Mouse (Mus musculus) NIH3T3 (cell line): ENCODE data around the gene Ccdc162.

Experiments used
- DNase-seq: peaks from one replicate; pipeline ENCODE4 v3.0.0-alpha.2; 2012; ENCODE audit warnings: low read depth

Ccdc162 gene

GRCm38 (mm10) chr10:41575451-41576327, 140.7 kb downstream of the Ccdc162 start:
- DNase-seq: peak; percentile 83

GRCm38 (mm10) chr10:41573190-41573589, 143.2 kb downstream of the Ccdc162 start:
- DNase-seq: no peak

GRCm38 (mm10) chr10:41572274-41572673, 144.2 kb downstream of the Ccdc162 start:
- DNase-seq: peak; percentile 64

GRCm38 (mm10) chr10:41571065-41571464, 145.4 kb downstream of the Ccdc162 start:
- DNase-seq: no peak

- DNase-seq: peak; percentile 94
Measured at GRCm38 (mm10) chr10:41568306-41568705, 148.1 kb downstream of the Ccdc162 start.

GRCm38 (mm10) chr10:41565141-41565540, 151.3 kb downstream of the Ccdc162 start:
- peak; percentile 98 for DNase-seq

GRCm38 (mm10) chr10:41561701-41562395, 154.6 kb downstream of the Ccdc162 start:
- no peak for DNase-seq

- DNase-seq: no peak
Measured at GRCm38 (mm10) chr10:41558401-41558800, 158.0 kb downstream of the Ccdc162 start.

- DNase-seq: no peak
Measured at GRCm38 (mm10) chr10:41555081-41555480, 161.4 kb downstream of the Ccdc162 start.

GRCm38 (mm10) chr10:41553711-41554110, 162.7 kb downstream of the Ccdc162 start:
- peak; percentile 61 for DNase-seq

GRCm38 (mm10) chr10:41552847-41553589, 163.4 kb downstream of the Ccdc162 start:
- DNase-seq: peak; percentile 94

GRCm38 (mm10) chr10:41552319-41552718, 164.1 kb downstream of the Ccdc162 start:
- DNase-seq: no peak

- DNase-seq: peak; percentile 68
Measured at GRCm38 (mm10) chr10:41550711-41551110, 165.7 kb downstream of the Ccdc162 start.

GRCm38 (mm10) chr10:41546396-41547165, 169.9 kb downstream of the Ccdc162 start:
- no peak for DNase-seq

GRCm38 (mm10) chr10:41545224-41545755, 171.1 kb downstream of the Ccdc162 start:
- DNase-seq: no peak

- no peak for DNase-seq
Measured at GRCm38 (mm10) chr10:41544481-41545190, 171.8 kb downstream of the Ccdc162 start.

- DNase-seq: no peak
Measured at GRCm38 (mm10) chr10:41543844-41544243, 172.6 kb downstream of the Ccdc162 start.

GRCm38 (mm10) chr10:41543439-41543838, 173.0 kb downstream of the Ccdc162 start:
- DNase-seq: no peak

GRCm38 (mm10) chr10:41542057-41542456, 174.4 kb downstream of the Ccdc162 start:
- no peak for DNase-seq

- DNase-seq: no peak
Measured at GRCm38 (mm10) chr10:41538986-41539385, 177.4 kb downstream of the Ccdc162 start.

GRCm38 (mm10) chr10:41537983-41538330, 178.5 kb downstream of the Ccdc162 start:
- peak; percentile 25 for DNase-seq
